Mouse (Mus musculus): ENCODE measurements around the gene Ube2l6.

- TF ChIP-seq CTCF (IDR thresholded peaks at IDR 0.05; ENCODE audit: low read depth, low read length) (no peak), POLR2A (IDR thresholded peaks at IDR 0.05; ENCODE audit: extremely low read depth, insufficient read depth, low read length) (no peak)
These were observed 14.0 kb downstream of the Ube2l6 start for GRCm38 (mm10) chr2:84812676-84813075.
